Mouse (Mus musculus): ENCODE results near the gene Hist1h4f. TPM values are rescaled to one million over a fixed set of nuclear protein-coding genes. Genes with fewer than 3 reads are reported as not detected.
A peak's percentile ranks its signal among the peaks of the same experiment; 100 is the strongest.

The Hist1h4f gene
- polyA plus RNA-seq, 1 experiment from 2014 or later = 1.3 TPM

- Histone ChIP-seq H3K9me3 (replicated peaks; ENCODE audit: control insufficient read depth, low read length) (no peaks in the 10 kb centered on the region), H3K36me3 (replicated peaks; ENCODE audit: control insufficient read depth, insufficient read depth, low read depth, low read length) (no peaks in the 10 kb centered on the region), H3K4me2 (ENCODE audit: low read depth, low read length) (peak within 1 kb of the TSS; percentile 55), H3K27ac (replicated peaks; ENCODE audit: low read depth, low read length) (peak within 1 kb of the TSS; percentile 97), H3K4me3 (ENCODE audit: low read depth, low read length) (peak within 1 kb of the TSS; percentile 56), H3K27me3 (ENCODE audit: control insufficient read depth, insufficient read depth, low read length) (no peaks in the 10 kb centered on the region), H3K9ac (replicated peaks; ENCODE audit: low read length) (peak within 1 kb of the TSS; percentile 92), H3K4me1 (ENCODE audit: control insufficient read depth, insufficient read depth, low read length) (no peaks in the 10 kb centered on the region)
- WGBS = under 1% methylated on average over 55 of the region's 70 CpGs
- ATAC-seq (replicated peaks; ENCODE audit: insufficient number of reproducible peaks, low FRiP score, low TSS enrichment, low read depth) (peak; percentile 79), DNase-seq (ENCODE audit: low spot score) (peak; percentile 98)
Measured at GRCm38 (mm10) chr13:23530901-23531875, 20.3 kb downstream of the Hist1h4f start, which contains the start of gene Hist1h4h. TSS of gene Hist1h4h (plus strand) at chr13:23531050.

- WGBS = under 1% methylated on average over 20 of the region's 20 CpGs
- H3K4me3 ChIP-seq (ENCODE audit: low read depth, low read length) = peak overlapping the region; percentile 56
Measured at GRCm38 (mm10) chr13:23530181-23530900, 21.1 kb downstream of the Hist1h4f start.

GRCm38 (mm10) chr13:23529480-23530165, 21.8 kb downstream of the Hist1h4f start:
- Histone ChIP-seq H3K27ac (replicated peaks; ENCODE audit: low read depth, low read length) (peak overlapping the region; percentile 97), H3K9ac (replicated peaks; ENCODE audit: low read length) (peak overlapping the region; percentile 92), H3K36me3 (replicated peaks; ENCODE audit: control insufficient read depth, insufficient read depth, low read depth, low read length) (no peaks in the 10 kb centered on the region), H3K4me1 (ENCODE audit: control insufficient read depth, insufficient read depth, low read length) (no peaks in the 10 kb centered on the region), H3K4me3 (ENCODE audit: low read depth, low read length) (peak overlapping the region; percentile 56), H3K9me3 (replicated peaks; ENCODE audit: control insufficient read depth, low read length) (no peaks in the 10 kb centered on the region), H3K4me2 (ENCODE audit: low read depth, low read length) (peak overlapping the region; percentile 43), H3K27me3 (ENCODE audit: control insufficient read depth, insufficient read depth, low read length) (no peaks in the 10 kb centered on the region)
- WGBS = 33% methylated on average over 2 of the region's 2 CpGs
- ATAC-seq (replicated peaks; ENCODE audit: insufficient number of reproducible peaks, low FRiP score, low TSS enrichment, low read depth) = no peak
- no peak for DNase-seq (ENCODE audit: low spot score)

More at GRCm38 (mm10) chr13:23530181-23530900, 21.1 kb downstream of the Hist1h4f start:
- no peak for ATAC-seq (replicated peaks; ENCODE audit: insufficient number of reproducible peaks, low FRiP score, low TSS enrichment, low read depth)
- H3K9me3 ChIP-seq (replicated peaks; ENCODE audit: control insufficient read depth, low read length) = no peaks in the 10 kb centered on the region
- no peaks in the 10 kb centered on the region for H3K36me3 ChIP-seq (replicated peaks; ENCODE audit: control insufficient read depth, insufficient read depth, low read depth, low read length)
- H3K27me3 ChIP-seq (ENCODE audit: control insufficient read depth, insufficient read depth, low read length) = no peaks in the 10 kb centered on the region
- H3K9ac ChIP-seq (replicated peaks; ENCODE audit: low read length) = peak overlapping the region; percentile 92
- peak overlapping the region; percentile 97 for H3K27ac ChIP-seq (replicated peaks; ENCODE audit: low read depth, low read length)
- peak overlapping the region; percentile 43 for H3K4me2 ChIP-seq (ENCODE audit: low read depth, low read length)
- DNase-seq (ENCODE audit: low spot score) = peak; percentile 74
- H3K4me1 ChIP-seq (ENCODE audit: control insufficient read depth, insufficient read depth, low read length) = no peaks in the 10 kb centered on the region

- Histone ChIP-seq H3K27ac (replicated peaks; ENCODE audit: low read depth, low read length) (no peak overlapping the region), H3K9me3 (replicated peaks; ENCODE audit: control insufficient read depth, low read length) (no peaks in the 10 kb centered on the region), H3K4me2 (ENCODE audit: low read depth, low read length) (no peak overlapping the region), H3K9ac (replicated peaks; ENCODE audit: low read length) (no peak overlapping the region), H3K4me3 (ENCODE audit: low read depth, low read length) (no peak overlapping the region), H3K4me1 (ENCODE audit: control insufficient read depth, insufficient read depth, low read length) (no peaks in the 10 kb centered on the region), H3K36me3 (replicated peaks; ENCODE audit: control insufficient read depth, insufficient read depth, low read depth, low read length) (no peaks in the 10 kb centered on the region), H3K27me3 (ENCODE audit: control insufficient read depth, insufficient read depth, low read length) (no peaks in the 10 kb centered on the region)
- DNase-seq (ENCODE audit: low spot score) (no peak), ATAC-seq (replicated peaks; ENCODE audit: insufficient number of reproducible peaks, low FRiP score, low TSS enrichment, low read depth) (no peak)
- WGBS = 87% methylated on average over 5 of the region's 5 CpGs
Measured at GRCm38 (mm10) chr13:23529005-23529404, 22.4 kb downstream of the Hist1h4f start.

GRCm38 (mm10) chr13:23526312-23526711, 25.1 kb downstream of the Hist1h4f start:
- Histone ChIP-seq H3K9me3 (replicated peaks; ENCODE audit: control insufficient read depth, low read length) (no peaks in the 10 kb centered on the region), H3K4me2 (ENCODE audit: low read depth, low read length) (peak overlapping the region; percentile 36), H3K27ac (replicated peaks; ENCODE audit: low read depth, low read length) (no peak overlapping the region), H3K27me3 (ENCODE audit: control insufficient read depth, insufficient read depth, low read length) (no peaks in the 10 kb centered on the region), H3K36me3 (replicated peaks; ENCODE audit: control insufficient read depth, insufficient read depth, low read depth, low read length) (no peaks in the 10 kb centered on the region), H3K4me1 (ENCODE audit: control insufficient read depth, insufficient read depth, low read length) (no peaks in the 10 kb centered on the region), H3K9ac (replicated peaks; ENCODE audit: low read length) (peak overlapping the region; percentile 43), H3K4me3 (ENCODE audit: low read depth, low read length) (peak overlapping the region; percentile 38)
- ATAC-seq (replicated peaks; ENCODE audit: insufficient number of reproducible peaks, low FRiP score, low TSS enrichment, low read depth) (no peak), DNase-seq (ENCODE audit: low spot score) (peak; percentile 97)
- WGBS = under 1% methylated on average over 17 of the region's 17 CpGs

- Histone ChIP-seq H3K36me3 (replicated peaks; ENCODE audit: control insufficient read depth, insufficient read depth, low read depth, low read length) (no peaks in the 10 kb centered on the region), H3K27me3 (ENCODE audit: control insufficient read depth, insufficient read depth, low read length) (no peaks in the 10 kb centered on the region), H3K9me3 (replicated peaks; ENCODE audit: control insufficient read depth, low read length) (no peaks in the 10 kb centered on the region), H3K4me1 (ENCODE audit: control insufficient read depth, insufficient read depth, low read length) (no peaks in the 10 kb centered on the region), H3K4me3 (ENCODE audit: low read depth, low read length) (peak overlapping the region; percentile 38), H3K27ac (replicated peaks; ENCODE audit: low read depth, low read length) (no peak overlapping the region), H3K4me2 (ENCODE audit: low read depth, low read length) (peak overlapping the region; percentile 36), H3K9ac (replicated peaks; ENCODE audit: low read length) (peak overlapping the region; percentile 29; the same call in 1 of the 2 replicates)
- WGBS = 2% methylated on average over 10 of the region's 10 CpGs
- no peak for ATAC-seq (replicated peaks; ENCODE audit: insufficient number of reproducible peaks, low FRiP score, low TSS enrichment, low read depth)
- peak; percentile 73 for DNase-seq (ENCODE audit: low spot score)
Measured at GRCm38 (mm10) chr13:23525901-23526300, 25.5 kb downstream of the Hist1h4f start.

- H3K9ac ChIP-seq (replicated peaks; ENCODE audit: low read length) = no peak overlapping the region
- H3K4me2 ChIP-seq (ENCODE audit: low read depth, low read length) = no peak overlapping the region
- WGBS = 4% methylated on average over 5 of the region's 5 CpGs
- no peaks in the 10 kb centered on the region for H3K27me3 ChIP-seq (ENCODE audit: control insufficient read depth, insufficient read depth, low read length)
- ATAC-seq (replicated peaks; ENCODE audit: insufficient number of reproducible peaks, low FRiP score, low TSS enrichment, low read depth) = 0 out of 2 replicates have a peak, but pooled peaks have one; percentile 29
- no peaks in the 10 kb centered on the region for H3K36me3 ChIP-seq (replicated peaks; ENCODE audit: control insufficient read depth, insufficient read depth, low read depth, low read length)
- no peaks in the 10 kb centered on the region for H3K4me1 ChIP-seq (ENCODE audit: control insufficient read depth, insufficient read depth, low read length)
- DNase-seq (ENCODE audit: low spot score) = peak; percentile 90
- H3K4me3 ChIP-seq (ENCODE audit: low read depth, low read length) = no peak overlapping the region
- no peak overlapping the region for H3K27ac ChIP-seq (replicated peaks; ENCODE audit: low read depth, low read length)
- no peaks in the 10 kb centered on the region for H3K9me3 ChIP-seq (replicated peaks; ENCODE audit: control insufficient read depth, low read length)
Measured at GRCm38 (mm10) chr13:23524654-23525053, 26.8 kb downstream of the Hist1h4f start.
